Mouse (Mus musculus): ENCODE data around the gene Rmi2. TPM values are rescaled to one million over a fixed set of nuclear protein-coding genes. Genes with fewer than 3 reads are reported as not detected.

Gene Rmi2
- polyA plus RNA-seq, 1 experiment from 2014 or later: 2.0 TPM

DNA sequence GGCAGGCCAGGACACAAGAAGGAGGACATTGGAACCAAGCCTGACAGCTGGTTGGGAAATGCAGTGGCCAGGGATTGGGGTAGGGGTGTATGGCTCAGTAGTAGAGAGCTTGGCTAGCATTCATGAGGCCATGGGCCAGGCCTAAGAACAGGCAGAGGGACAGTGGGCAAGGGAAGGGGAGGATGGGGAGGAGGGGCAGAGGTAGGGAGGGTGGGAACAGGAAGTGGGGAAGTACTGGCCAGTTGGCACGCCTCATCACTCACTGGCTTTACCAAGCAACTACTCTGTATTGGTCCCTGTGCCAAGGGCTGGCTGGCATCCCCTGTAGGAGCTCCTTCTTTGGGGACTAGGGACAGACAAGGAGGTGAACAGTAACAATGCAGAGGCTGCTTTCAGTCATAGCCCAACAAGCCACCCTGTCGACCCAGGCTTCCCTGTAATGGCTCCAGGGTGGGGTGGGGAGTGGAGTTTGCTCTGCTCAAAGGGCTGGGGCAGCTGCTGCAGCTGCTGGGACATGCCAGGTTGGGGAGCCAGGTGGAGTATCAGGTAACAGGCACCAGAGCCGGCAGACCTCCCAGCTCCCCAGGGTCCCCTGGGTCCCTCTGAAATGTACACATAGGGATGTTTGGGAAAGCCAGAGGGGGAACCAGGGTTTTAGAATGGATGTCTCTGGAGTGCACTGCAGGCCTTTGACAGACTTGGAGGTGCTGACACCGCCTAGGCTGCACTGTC is 46.5 kb downstream of the Rmi2 start:
- H3K27ac ChIP-seq (replicated peaks; ENCODE audit: low read depth, low read length): no peak overlapping the region
- no peaks in the 10 kb centered on the region for H3K36me3 ChIP-seq (ENCODE audit: control insufficient read depth, insufficient read depth, low read length)
- no peaks in the 10 kb centered on the region for H3K27me3 ChIP-seq (replicated peaks; ENCODE audit: control insufficient read depth, insufficient read depth, low read length)
- ATAC-seq (ENCODE audit: low read depth) (peak; percentile 76; the same call in 1 of the 2 replicates), DNase-seq (ENCODE audit: low spot score) (peak; percentile 59)
- no peak overlapping the region for H3K9ac ChIP-seq (ENCODE audit: low read depth, low read length)
- H3K9me3 ChIP-seq (ENCODE audit: control insufficient read depth, low read length): no peaks in the 10 kb centered on the region
- H3K4me2 ChIP-seq (ENCODE audit: low read depth, low read length): no peak overlapping the region
- peaks cover 6% of the 10 kb centered on the region for H3K4me1 ChIP-seq (ENCODE audit: control insufficient read depth, insufficient read depth, low read length)
- WGBS: 26% methylated on average over 4 of the region's 4 CpGs
- H3K4me3 ChIP-seq (ENCODE audit: low read depth, low read length): no peak overlapping the region

DNA sequence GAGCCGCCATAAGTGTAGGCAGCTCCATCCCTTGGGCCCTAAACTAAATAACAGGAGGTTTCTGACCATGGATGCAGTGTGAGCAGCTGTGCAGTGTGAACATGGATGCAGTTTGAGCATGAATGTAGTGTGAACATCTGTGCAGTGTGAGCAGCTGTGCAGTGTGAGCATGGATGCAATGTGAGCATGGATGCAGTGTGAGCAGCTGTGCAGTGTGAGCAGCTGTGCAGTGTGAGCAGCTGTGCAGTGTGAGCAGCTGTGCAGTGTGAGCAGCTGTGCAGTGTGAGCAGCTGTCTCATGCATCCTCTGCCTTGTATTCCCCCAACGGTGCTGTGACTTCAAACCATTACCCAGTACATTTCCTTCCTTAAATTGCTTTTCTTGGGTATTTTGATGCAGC is 52.6 kb downstream of the Rmi2 start:
- H3K4me1 ChIP-seq (ENCODE audit: control insufficient read depth, insufficient read depth, low read length): no peaks in the 10 kb centered on the region
- no peak overlapping the region for H3K4me2 ChIP-seq (ENCODE audit: low read depth, low read length)
- no peak for ATAC-seq (ENCODE audit: low read depth)
- no peaks in the 10 kb centered on the region for H3K27me3 ChIP-seq (replicated peaks; ENCODE audit: control insufficient read depth, insufficient read depth, low read length)
- no peaks in the 10 kb centered on the region for H3K9me3 ChIP-seq (ENCODE audit: control insufficient read depth, low read length)
- no peak overlapping the region for H3K27ac ChIP-seq (replicated peaks; ENCODE audit: low read depth, low read length)
- no peak overlapping the region for H3K9ac ChIP-seq (ENCODE audit: low read depth, low read length)
- no peak overlapping the region for H3K4me3 ChIP-seq (ENCODE audit: low read depth, low read length)
- 79% methylated on average over 2 of the region's 2 CpGs for WGBS
- no peaks in the 10 kb centered on the region for H3K36me3 ChIP-seq (ENCODE audit: control insufficient read depth, insufficient read depth, low read length)
- DNase-seq (ENCODE audit: low spot score): no peak

DNA sequence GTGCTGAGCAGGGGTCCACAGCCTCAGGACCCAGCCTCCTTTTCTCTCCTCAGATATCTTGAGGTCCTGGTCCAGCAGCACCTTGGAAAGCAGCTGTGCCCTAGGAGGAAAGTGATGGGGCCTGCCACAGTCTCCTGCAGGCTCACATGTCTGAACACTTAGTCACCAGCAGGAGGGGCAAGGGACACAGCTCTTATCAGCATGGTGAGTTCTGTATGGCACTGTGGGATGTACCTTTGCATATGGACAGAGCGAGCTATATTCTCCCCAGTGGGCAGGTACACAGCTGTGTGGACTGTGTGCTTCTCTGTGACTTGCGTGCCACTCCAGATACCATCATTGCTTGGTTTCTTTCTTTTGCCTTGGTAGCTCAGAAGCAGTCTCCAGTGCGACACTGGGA is 55.5 kb downstream of the Rmi2 start:
- no peaks in the 10 kb centered on the region for H3K27me3 ChIP-seq (replicated peaks; ENCODE audit: control insufficient read depth, insufficient read depth, low read length)
- no peak overlapping the region for H3K27ac ChIP-seq (replicated peaks; ENCODE audit: low read depth, low read length)
- DNase-seq (ENCODE audit: low spot score) (peak; percentile 44), ATAC-seq (ENCODE audit: low read depth) (peak; percentile 74)
- H3K9ac ChIP-seq (ENCODE audit: low read depth, low read length): no peak overlapping the region
- WGBS: 72% methylated on average over 3 of the region's 3 CpGs
- H3K4me3 ChIP-seq (ENCODE audit: low read depth, low read length): no peak overlapping the region
- no peaks in the 10 kb centered on the region for H3K9me3 ChIP-seq (ENCODE audit: control insufficient read depth, low read length)
- H3K4me2 ChIP-seq (ENCODE audit: low read depth, low read length): no peak overlapping the region
- H3K36me3 ChIP-seq (ENCODE audit: control insufficient read depth, insufficient read depth, low read length): no peaks in the 10 kb centered on the region
- H3K4me1 ChIP-seq (ENCODE audit: control insufficient read depth, insufficient read depth, low read length): no peaks in the 10 kb centered on the region

DNA sequence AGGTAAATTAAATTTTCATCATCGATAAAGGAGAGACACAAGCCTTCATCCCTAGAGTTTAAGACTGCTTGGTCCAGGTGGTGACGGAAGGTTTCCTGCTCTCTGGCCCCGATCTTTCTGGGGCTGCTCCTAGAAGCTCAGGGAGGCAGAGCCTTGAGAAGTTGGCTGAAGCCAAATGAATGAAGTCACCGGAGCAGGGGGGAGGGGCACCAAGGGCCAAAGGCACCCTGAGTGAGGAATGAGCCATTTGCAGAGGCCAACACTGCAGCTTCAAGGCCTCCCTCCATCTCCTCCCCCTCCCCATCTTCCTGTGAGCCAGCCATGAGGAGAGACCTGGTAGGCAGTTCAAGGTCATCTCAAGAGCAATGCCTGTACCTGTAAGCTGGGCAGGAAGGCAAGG is 58.3 kb downstream of the Rmi2 start:
- Histone ChIP-seq H3K27ac (replicated peaks; ENCODE audit: low read depth, low read length) (no peak overlapping the region), H3K4me2 (ENCODE audit: low read depth, low read length) (no peak overlapping the region), H3K4me1 (ENCODE audit: control insufficient read depth, insufficient read depth, low read length) (peaks cover 7% of the 10 kb centered on the region; the same call in 1 of the 2 replicates), H3K36me3 (ENCODE audit: control insufficient read depth, insufficient read depth, low read length) (no peaks in the 10 kb centered on the region), H3K9ac (ENCODE audit: low read depth, low read length) (no peak overlapping the region), H3K27me3 (replicated peaks; ENCODE audit: control insufficient read depth, insufficient read depth, low read length) (no peaks in the 10 kb centered on the region), H3K9me3 (ENCODE audit: control insufficient read depth, low read length) (no peaks in the 10 kb centered on the region), H3K4me3 (ENCODE audit: low read depth, low read length) (no peak overlapping the region)
- ATAC-seq (ENCODE audit: low read depth) (no peak), DNase-seq (ENCODE audit: low spot score) (no peak)
- WGBS: 59% methylated on average over 4 of the region's 4 CpGs

DNA sequence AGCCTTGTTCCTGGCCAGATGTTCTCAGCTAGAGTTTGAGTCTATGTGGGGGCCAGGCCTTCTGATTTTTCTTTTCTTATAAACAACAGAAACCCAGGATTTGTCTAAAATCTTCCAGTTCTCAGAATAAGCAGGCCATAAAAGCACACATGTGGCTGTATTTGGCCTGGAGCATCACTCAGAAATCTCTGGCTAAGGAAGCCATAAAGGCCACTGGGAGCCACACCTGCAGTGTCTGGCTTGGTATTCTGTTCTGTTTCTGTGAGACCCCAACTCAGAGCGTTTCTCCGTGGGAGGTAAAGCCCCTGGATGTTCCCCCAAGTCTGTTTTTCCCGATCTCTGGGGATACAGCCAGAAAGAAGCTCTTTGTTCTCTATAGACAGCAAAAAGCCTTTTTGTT is 61.0 kb downstream of the Rmi2 start:
- peak; percentile 59 for DNase-seq (ENCODE audit: low spot score)
- H3K9me3 ChIP-seq (ENCODE audit: control insufficient read depth, low read length): no peaks in the 10 kb centered on the region
- no peak overlapping the region for H3K27ac ChIP-seq (replicated peaks; ENCODE audit: low read depth, low read length)
- H3K27me3 ChIP-seq (replicated peaks; ENCODE audit: control insufficient read depth, insufficient read depth, low read length): no peaks in the 10 kb centered on the region
- no peak overlapping the region for H3K4me2 ChIP-seq (ENCODE audit: low read depth, low read length)
- H3K4me3 ChIP-seq (ENCODE audit: low read depth, low read length): no peak overlapping the region
- no peak for ATAC-seq (ENCODE audit: low read depth)
- no peaks in the 10 kb centered on the region for H3K36me3 ChIP-seq (ENCODE audit: control insufficient read depth, insufficient read depth, low read length)
- WGBS: 62% methylated on average over 3 of the region's 3 CpGs
- no peak overlapping the region for H3K9ac ChIP-seq (ENCODE audit: low read depth, low read length)
- H3K4me1 ChIP-seq (ENCODE audit: control insufficient read depth, insufficient read depth, low read length): peaks cover 7% of the 10 kb centered on the region; the same call in 1 of the 2 replicates

DNA sequence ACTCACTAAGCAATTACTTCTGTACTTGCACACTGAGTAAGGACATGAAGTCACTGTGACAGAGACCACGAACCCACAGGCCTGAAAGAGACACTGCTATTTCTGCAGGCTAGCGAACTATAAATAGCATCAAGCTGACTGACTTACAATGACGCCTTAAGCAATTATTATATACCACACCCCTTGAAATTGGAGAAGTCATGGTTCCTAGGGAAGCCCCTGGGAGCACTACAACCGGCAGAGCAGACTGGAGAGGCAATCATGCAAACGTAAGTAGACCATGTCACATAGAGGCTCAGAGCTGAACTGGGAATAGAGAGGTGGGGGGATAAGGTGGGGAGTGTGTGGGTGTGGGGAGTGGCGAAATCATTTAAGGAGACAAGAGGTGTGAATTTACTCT is 62.5 kb downstream of the Rmi2 start:
- H3K4me2 ChIP-seq (ENCODE audit: low read depth, low read length): no peak overlapping the region
- DNase-seq (ENCODE audit: low spot score): peak; percentile 85
- H3K9me3 ChIP-seq (ENCODE audit: control insufficient read depth, low read length): no peaks in the 10 kb centered on the region
- no peak overlapping the region for H3K4me3 ChIP-seq (ENCODE audit: low read depth, low read length)
- no peaks in the 10 kb centered on the region for H3K36me3 ChIP-seq (ENCODE audit: control insufficient read depth, insufficient read depth, low read length)
- peak overlapping the region; percentile 4; the same call in 1 of the 2 replicates for H3K27ac ChIP-seq (replicated peaks; ENCODE audit: low read depth, low read length)
- no peak overlapping the region for H3K9ac ChIP-seq (ENCODE audit: low read depth, low read length)
- H3K27me3 ChIP-seq (replicated peaks; ENCODE audit: control insufficient read depth, insufficient read depth, low read length): no peaks in the 10 kb centered on the region
- peaks cover 7% of the 10 kb centered on the region; the same call in 1 of the 2 replicates for H3K4me1 ChIP-seq (ENCODE audit: control insufficient read depth, insufficient read depth, low read length)
- 29% methylated on average over 6 of the region's 6 CpGs for WGBS
- peak; percentile 87 for ATAC-seq (ENCODE audit: low read depth)

DNA sequence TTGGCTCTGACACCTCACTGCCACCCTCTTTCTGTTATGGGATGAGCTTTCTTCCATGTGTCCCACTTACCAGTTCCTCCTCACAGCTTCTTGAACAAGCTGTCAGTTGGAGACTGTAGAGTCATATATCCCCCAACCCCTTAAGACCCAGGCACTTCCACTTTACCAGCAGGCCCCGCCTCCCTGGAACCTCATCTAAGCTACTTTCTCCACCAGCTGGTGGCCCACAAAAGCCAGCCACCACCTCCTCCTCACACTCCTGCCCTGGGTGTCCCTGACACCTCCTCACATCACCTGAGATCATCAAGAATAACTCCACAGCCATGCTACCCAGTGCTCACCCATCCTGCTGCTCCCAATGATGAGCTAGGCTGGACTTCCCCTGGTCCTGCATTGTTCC is 65.9 kb downstream of the Rmi2 start:
- DNase-seq (ENCODE audit: low spot score) (no peak), ATAC-seq (ENCODE audit: low read depth) (no peak)
- Histone ChIP-seq H3K9ac (ENCODE audit: low read depth, low read length) (no peak overlapping the region), H3K27ac (replicated peaks; ENCODE audit: low read depth, low read length) (no peak overlapping the region), H3K9me3 (ENCODE audit: control insufficient read depth, low read length) (no peaks in the 10 kb centered on the region), H3K4me2 (ENCODE audit: low read depth, low read length) (no peak overlapping the region), H3K4me3 (ENCODE audit: low read depth, low read length) (no peak overlapping the region), H3K27me3 (replicated peaks; ENCODE audit: control insufficient read depth, insufficient read depth, low read length) (no peaks in the 10 kb centered on the region), H3K36me3 (ENCODE audit: control insufficient read depth, insufficient read depth, low read length) (no peaks in the 10 kb centered on the region), H3K4me1 (ENCODE audit: control insufficient read depth, insufficient read depth, low read length) (peaks cover 12% of the 10 kb centered on the region; the same call in 1 of the 2 replicates)
- WGBS: 83% methylated on average over 1 of the region's 1 CpGs

DNA sequence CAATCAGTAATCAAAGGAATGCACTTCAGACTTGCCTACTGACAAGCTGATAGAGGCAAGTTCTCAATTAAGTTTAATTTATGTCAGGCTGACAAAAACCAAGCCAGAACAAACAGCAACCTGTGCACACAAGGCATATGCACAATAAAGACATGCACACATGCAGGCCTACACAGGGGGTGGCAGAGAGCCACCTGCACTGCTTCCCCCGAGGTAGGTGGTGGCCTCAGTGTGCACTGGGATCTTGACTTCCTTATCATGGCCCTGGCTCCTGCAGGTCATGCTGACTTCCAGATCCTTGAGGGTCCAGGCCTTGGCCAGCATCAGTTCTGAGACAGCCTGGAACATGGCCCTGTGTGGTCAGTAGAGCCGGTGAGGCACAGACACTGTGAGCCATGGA is 67.1 kb downstream of the Rmi2 start:
- no peak for DNase-seq (ENCODE audit: low spot score)
- no peaks in the 10 kb centered on the region for H3K9me3 ChIP-seq (ENCODE audit: control insufficient read depth, low read length)
- H3K27me3 ChIP-seq (replicated peaks; ENCODE audit: control insufficient read depth, insufficient read depth, low read length): no peaks in the 10 kb centered on the region
- H3K4me1 ChIP-seq (ENCODE audit: control insufficient read depth, insufficient read depth, low read length): peaks cover 14% of the 10 kb centered on the region; the same call in 1 of the 2 replicates
- H3K36me3 ChIP-seq (ENCODE audit: control insufficient read depth, insufficient read depth, low read length): no peaks in the 10 kb centered on the region
- no peak for ATAC-seq (ENCODE audit: low read depth)
- H3K27ac ChIP-seq (replicated peaks; ENCODE audit: low read depth, low read length): no peak overlapping the region
- H3K4me2 ChIP-seq (ENCODE audit: low read depth, low read length): no peak overlapping the region
- no peak overlapping the region for H3K4me3 ChIP-seq (ENCODE audit: low read depth, low read length)
- H3K9ac ChIP-seq (ENCODE audit: low read depth, low read length): no peak overlapping the region
- WGBS: 52% methylated on average over 2 of the region's 2 CpGs

DNA sequence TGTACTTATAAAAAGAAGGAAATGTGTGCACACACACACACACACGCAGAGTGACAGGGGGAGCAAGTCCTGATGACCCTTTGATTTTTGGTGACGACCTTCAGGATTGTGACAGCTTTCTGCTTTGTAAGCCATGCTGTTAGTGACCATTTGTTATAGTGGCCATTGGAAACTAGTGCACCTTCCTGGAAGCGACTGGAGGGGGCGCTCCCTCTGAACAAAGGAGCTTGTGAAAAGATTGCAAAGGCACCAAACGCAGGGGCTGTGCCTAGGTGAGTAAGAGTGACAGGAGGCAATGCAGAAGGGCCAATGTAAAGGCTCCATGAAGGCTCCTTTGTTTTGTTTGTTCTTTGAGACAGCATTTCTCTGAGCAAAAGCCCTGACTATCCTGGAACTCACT is 68.0 kb downstream of the Rmi2 start:
- Histone ChIP-seq H3K36me3 (ENCODE audit: control insufficient read depth, insufficient read depth, low read length) (no peaks in the 10 kb centered on the region), H3K4me3 (ENCODE audit: low read depth, low read length) (no peak overlapping the region), H3K9ac (ENCODE audit: low read depth, low read length) (no peak overlapping the region), H3K4me2 (ENCODE audit: low read depth, low read length) (no peak overlapping the region), H3K9me3 (ENCODE audit: control insufficient read depth, low read length) (no peaks in the 10 kb centered on the region), H3K27me3 (replicated peaks; ENCODE audit: control insufficient read depth, insufficient read depth, low read length) (no peaks in the 10 kb centered on the region), H3K27ac (replicated peaks; ENCODE audit: low read depth, low read length) (no peak overlapping the region), H3K4me1 (ENCODE audit: control insufficient read depth, insufficient read depth, low read length) (0 out of 2 replicates have a peak, but pooled peaks cover 6% of the 10 kb centered on the region)
- DNase-seq (ENCODE audit: low spot score) (no peak), ATAC-seq (ENCODE audit: low read depth) (no peak)
- 63% methylated on average over 5 of the region's 5 CpGs for WGBS

All from embryonic facial prominence, embryonic 14.5 days (tissue).